Mouse (Mus musculus): Measurements from ENCODE around the gene Alg13. TPM values are rescaled to one million over a fixed set of nuclear protein-coding genes. Genes with fewer than 3 reads are reported as not detected.

The Alg13 gene
- polyA plus RNA-seq, 1 experiment from 2014 or later: 13.9 TPM

Small RNA genes within 50 kb of the gene (microRNA-seq; reads per million reads assigned to microRNA genes)
- gene Mir680-2: not detected

Other genes with a start within 250 kb of the Alg13 start
- 1.0 TPM in 2 replicates for gene A730046J19Rik, start 164.1 kb upstream of the Alg13 start, polyA plus RNA-seq (2015; fragmentation: Nextera tagmentation; extraction: Ambion mirVana)
- 0.05 TPM in 1 of 2 replicates, not detected in the other for gene Trpc5os, start 138.8 kb downstream of the Alg13 start, polyA plus RNA-seq (2015; fragmentation: Nextera tagmentation; extraction: Ambion mirVana)

All from hindbrain, embryonic 16.5 days (tissue).